Mouse (Mus musculus): ENCODE data around the gene Isoc2a.

DNA sequence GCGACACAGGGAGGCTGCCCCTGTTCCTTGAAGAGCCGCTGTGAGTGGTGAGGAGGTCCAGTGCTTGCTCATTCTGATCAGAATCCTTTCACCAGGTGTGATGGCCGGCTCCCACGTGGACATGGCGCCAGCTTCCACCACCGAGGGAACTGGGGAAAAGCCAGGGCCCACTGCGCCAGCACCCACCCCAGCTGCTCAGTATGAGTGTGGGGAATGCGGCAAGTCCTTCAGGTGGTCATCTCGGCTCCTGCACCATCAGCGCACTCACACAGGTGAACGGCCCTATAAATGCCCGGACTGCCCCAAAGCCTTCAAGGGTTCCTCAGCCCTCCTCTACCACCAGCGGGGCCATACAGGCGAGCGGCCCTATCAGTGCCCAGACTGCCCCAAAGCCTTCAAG is 41.7 kb downstream of the Isoc2a start:
- TF ChIP-seq CTCF (conservative IDR thresholded peaks at IDR 0.05; ENCODE audit: low read length) = no peak
- no peak for TF ChIP-seq POU5F1 (IDR thresholded peaks at IDR 0.05; ENCODE audit: borderline replicate concordance, low read length)
- TF ChIP-seq NANOG (IDR thresholded peaks at IDR 0.05; ENCODE audit: borderline replicate concordance, low read length) = no peak
